Mouse (Mus musculus): ENCODE data around the gene Gm49601.
A peak's percentile ranks its signal among the peaks of the same experiment; 100 is the strongest.

Gm49601 gene

GRCm38 (mm10) chr16:18629390-18630231 is 3.4 kb upstream of the Gm49601 start, which contains the start of gene Sept5:
TSS of gene Sept5 (minus strand) at chr16:18629954.
- DNase-seq (ENCODE audit: low spot score in 2 of 2), result peak; percentile 56 to 59

- DNase-seq (ENCODE audit: low spot score in 2 of 2), result no peak
Observed at GRCm38 (mm10) chr16:18628948-18629340, 2.7 kb upstream of the Gm49601 start.

DNA sequence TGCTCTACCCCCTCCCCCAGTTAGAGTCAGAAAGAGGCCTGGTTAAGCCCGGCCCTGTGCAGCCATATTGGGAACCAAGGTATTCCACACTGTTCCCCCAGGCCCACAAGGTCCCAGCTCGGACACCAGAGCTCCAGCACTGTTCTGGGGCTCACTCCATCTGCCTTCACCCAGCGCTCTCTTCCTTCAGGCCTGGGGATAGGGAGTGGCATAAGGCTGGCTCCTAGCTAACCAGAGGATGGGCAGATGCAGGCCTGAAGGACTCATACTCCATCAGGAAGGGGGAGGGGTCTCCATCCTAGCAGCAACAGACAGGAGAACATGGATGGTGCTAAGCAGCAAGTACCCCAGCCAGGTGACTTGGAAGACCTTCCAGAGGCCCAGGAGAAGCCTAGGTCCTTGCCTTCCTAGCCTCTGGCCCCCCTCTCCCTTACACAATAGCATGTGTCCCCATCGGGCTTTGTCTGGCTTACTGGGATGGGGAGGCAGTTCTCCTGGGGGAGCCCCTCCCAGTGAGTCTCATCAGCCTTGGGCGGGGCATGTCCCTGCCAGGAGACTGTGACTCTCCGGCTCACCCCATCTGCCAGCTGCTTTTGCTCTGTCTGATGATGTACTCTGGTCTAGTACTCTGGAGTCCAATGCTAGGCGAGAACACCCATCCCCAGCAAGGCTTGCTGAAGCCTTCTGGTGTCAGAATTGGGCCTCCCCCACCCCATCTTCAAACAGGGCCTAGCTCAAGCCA is 2.1 kb upstream of the Gm49601 start:
- peak in 1 of 2 experiments; percentile 39 for DNase-seq (ENCODE audit: low spot score in 2 of 2)

- no peak for DNase-seq (ENCODE audit: low spot score in 2 of 2)
Observed at GRCm38 (mm10) chr16:18627163-18627562, 936 bp upstream of the Gm49601 start.

- DNase-seq (ENCODE audit: low spot score in 2 of 2), result peak; percentile 84 to 87
Observed at GRCm38 (mm10) chr16:18625791-18626311, 376 bp downstream of the Gm49601 start.

- DNase-seq (ENCODE audit: low spot score in 2 of 2), result peak; percentile 22 to 34
Observed at GRCm38 (mm10) chr16:18625097-18625496, 1.1 kb downstream of the Gm49601 start.

DNA sequence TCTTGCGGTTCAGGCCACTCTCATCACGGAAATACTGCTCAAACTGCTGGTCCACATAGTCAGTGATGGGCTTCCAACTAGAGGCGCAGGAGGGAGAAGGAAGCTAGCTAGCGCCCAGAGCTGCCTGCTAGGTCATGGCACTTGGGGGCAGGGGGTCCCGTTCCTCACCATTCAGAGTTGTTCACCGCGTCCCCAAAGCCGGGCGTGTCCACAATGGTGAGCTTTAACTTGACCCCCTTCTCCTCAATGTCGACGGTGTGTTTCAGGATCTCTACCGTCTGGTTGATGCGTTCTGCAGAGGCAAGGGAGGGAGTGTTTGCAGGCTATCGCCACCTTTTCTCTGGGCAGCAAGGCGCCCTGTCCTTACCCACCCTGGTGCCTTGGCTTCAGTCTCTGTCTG is 1.6 kb downstream of the Gm49601 start:
- DNase-seq (ENCODE audit: low spot score in 2 of 2), result no peak

DNA sequence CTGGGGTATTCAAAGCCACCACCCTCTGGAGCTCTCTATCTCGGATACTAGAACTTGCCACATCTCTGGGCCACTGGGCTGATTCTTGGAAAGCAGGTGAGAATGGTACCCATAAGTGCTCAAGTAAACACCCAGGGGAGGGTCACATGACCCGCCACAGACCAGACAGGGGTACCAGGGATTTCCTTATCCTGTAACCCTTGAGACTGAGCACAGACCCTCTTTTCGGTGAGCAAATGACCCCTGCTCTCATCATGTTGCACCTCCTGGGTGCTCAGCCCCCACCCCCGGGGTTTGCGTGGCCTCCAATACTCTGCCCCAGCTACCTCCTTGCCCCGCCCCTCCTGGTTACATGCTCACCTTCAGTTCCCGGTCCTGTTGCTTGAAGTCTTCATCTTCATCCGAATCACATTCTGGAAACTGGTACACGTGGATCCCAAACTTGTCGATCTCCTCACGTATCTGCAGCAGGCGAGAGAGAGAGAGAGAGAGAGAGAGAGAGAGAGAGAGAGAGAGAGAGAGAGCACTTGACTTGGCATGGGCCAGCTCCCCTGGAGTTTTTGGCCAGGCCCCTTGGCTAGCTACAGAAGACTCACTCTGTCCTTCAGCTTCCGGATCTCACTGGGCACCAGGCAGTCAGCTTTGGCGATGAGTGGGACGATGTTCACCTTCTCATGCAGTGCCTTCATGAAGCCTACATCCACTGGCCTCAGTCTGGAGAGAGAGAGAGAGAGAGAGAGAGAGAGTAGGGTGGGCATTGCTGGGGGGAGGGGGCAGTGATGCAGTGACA is 2.3 kb downstream of the Gm49601 start:
- DNase-seq (ENCODE audit: low spot score in 2 of 2), result no peak

DNA sequence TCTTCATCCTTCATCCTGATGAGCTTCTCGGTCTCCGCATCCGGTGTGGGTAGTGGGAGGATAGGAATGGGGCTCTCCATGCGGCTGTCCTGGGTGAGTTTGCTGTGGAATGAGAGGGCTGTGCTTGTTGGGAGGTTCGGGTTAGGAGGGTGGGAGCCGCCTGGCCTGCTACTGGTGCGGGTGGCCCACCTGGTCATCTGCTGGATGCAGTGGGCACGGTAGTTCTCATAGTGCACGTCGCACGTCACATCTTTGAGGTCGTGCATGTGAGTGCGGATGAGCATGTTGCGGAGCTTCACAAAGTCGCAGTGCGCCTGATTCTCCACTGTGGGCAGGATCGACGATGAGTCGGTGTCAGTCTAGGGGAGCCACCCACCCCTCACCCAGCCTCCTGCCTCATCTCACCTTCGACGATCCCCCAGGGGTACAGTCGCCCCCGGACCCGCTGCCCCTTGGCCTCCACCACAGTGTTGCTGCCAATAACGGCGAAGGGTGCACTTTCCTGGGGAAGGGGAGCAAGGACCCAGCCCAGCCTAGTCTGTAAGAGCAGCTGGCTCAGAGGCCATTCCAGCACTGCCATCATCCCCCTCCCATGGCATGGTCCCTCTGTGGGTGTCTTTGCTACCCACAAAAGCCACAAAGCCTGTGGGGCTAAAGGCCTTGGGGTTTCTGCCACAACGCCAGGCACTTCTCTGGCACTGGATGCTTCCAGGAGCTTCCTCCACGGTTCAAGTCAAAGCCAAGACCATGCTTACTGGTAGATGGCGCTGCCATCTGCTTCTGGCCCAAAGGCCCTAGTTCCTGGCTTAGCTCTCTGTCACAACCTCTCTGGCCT is 3.1 kb downstream of the Gm49601 start:
- DNase-seq (ENCODE audit: low spot score in 2 of 2), result peak; percentile 42 to 43

- no peak for DNase-seq (ENCODE audit: low spot score in 2 of 2)
Observed at GRCm38 (mm10) chr16:18622019-18622418, 4.2 kb downstream of the Gm49601 start, which contains the start of gene Gp1bb. TSS of gene Gp1bb (minus strand) at chr16:18622403.

- peak; percentile 51 to 59 for DNase-seq (ENCODE audit: low spot score in 2 of 2)
Observed at GRCm38 (mm10) chr16:18621362-18622001, 4.7 kb downstream of the Gm49601 start.

DNA sequence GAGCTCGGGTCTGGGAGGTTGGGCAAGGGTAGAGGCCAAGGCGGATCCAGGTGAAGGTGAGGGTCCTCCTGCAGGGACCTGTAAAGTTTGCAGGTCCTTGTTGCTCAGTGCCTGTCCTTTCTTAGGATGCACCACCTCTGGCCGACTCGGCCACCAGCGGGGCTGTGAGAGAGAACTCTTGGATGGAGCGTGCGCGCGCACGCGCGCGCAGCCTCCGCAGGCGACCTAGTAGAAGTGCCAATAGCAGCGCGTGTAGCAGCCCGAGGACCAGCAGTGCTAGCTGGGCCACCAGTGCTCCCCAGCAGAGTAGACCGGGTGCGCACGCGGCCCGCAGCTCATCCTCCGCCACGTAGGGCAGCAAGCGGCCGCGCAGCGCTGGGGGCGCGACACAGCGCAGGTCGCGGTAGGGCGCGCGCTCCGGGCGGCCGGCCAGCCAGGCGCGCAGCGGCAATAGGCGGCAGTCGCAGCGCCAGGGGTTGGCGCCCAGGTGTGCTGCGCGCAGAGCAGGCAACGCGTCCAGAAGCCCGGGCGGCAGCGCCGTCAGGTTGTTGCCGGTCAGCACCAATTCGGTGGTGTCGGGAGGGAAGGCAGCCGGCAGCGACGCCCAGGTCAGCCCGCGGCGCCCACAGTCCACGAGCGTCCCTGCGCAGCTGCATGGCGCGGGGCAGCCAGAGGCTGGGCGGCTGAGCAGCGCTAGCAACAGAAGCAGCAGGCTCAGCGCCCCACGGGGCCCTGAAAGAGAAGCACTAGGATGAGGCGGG is 5.4 kb downstream of the Gm49601 start:
- peak; percentile 33 to 63 for DNase-seq (ENCODE audit: low spot score in 2 of 2)

DNA sequence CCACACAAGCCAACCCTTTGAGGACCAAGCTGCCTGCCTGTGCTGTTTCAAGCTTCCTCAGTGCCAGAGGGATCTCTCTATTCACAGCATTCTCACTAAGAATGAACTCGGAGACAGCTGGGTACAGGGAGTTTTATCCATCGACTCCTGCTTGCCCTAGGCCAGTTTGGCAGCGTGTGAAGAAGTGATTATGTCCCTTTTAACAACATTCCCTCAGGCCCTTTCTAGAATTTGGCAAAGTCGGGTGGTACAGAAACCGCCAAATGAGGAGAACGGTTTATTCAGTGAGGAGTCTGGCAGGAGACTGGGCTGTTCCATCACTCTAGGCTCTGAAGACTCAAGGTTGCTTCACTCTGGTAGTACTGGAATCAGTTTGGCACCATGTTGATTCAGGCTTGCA is 6.0 kb downstream of the Gm49601 start:
- no peak for DNase-seq (ENCODE audit: low spot score in 2 of 2)

GRCm38 (mm10) chr16:18619110-18619509 is 7.1 kb downstream of the Gm49601 start:
- no peak for DNase-seq (ENCODE audit: low spot score in 2 of 2)

GRCm38 (mm10) chr16:18618297-18618696 is 7.9 kb downstream of the Gm49601 start:
- no peak for DNase-seq (ENCODE audit: low spot score in 2 of 2)

DNA sequence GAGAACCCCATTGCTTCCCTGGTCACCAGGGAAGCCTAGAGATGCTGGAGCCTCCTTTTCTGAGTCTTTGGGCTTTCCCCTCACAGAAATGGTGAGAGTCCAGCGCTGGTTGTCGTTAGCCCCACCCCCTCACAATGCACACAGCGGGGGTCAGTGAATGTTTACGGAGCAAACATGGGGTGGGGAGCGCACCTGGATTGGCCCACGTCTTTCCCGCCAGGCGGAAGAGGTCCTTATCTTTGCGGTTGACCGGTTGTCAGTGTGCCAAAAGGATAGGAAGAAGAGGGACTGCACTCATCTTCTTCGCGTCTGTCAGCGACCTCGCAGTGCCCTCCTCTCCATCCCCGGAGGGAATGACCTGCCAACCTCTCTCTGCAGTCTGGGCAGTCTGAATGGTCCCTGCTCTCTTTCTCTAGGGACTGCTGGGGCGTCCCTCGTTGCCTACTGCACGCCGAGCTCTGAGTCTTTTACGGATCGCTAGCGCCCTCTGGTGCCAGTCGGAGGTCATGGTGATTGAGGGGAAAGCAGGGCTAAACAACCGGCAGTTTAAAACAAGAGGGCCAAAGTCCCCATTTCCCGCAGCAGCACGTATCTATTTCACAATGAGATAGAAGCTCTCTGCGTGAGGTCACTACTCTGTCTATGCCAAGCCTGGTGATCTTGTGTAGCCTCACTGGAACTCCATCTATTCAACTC is 8.7 kb downstream of the Gm49601 start:
- peak; percentile 94 to 96 for DNase-seq (ENCODE audit: low spot score in 2 of 2)

DNA sequence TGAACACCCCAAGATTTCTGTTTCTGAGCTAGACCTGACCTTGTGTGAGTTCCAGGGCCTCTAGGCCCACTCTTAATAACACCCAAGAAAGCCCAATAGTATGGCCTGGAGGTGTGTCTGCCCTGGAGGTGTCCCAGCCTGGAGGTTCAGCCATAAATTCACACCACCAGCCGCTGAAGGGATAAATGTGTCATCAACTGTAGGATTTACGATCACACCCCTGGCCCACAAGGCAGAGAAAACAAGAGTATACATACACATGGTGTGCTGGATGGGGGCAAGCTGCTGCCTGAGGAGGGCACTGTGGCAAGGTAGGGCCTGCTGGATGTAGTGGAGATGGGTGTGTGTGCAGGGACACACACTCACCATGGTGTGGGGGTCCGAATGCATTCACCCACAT is 12.9 kb downstream of the Gm49601 start:
- no peak for DNase-seq (ENCODE audit: low spot score in 2 of 2)

GRCm38 (mm10) chr16:18611752-18612151 is 14.5 kb downstream of the Gm49601 start:
- DNase-seq (ENCODE audit: low spot score in 2 of 2), result no peak

DNA sequence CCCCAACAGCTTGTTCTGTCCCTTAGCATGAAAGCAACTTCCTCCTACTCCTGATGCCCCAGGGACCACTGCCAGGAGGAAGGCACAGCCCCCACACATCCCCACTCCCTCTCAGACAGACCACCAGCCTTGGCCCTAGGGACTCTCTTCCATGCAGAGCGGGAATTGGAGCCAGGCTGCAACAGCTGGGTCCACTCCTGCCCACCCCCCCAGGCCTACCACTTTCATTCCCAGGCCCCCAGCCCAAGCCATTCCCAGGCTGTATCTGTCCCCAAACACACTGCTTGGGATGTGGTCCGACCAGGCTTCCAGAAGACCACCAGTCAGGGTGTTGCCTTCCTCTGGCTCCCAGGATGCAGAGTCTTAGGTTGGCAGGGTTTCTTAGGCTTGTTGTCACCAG is 17.1 kb downstream of the Gm49601 start:
- DNase-seq (ENCODE audit: low spot score in 2 of 2), result no peak

All from right cerebral cortex, adult 2 months (tissue).